Mouse (Mus musculus) c-Kit-positive CD71-negative TER-119-negative erythroid progenitor cells, embryonic 14.5 days (primary cell): ENCODE results near the gene Txn1.

ENCODE experiments used
- DNase-seq: peaks from one replicate; pipeline ENCODE4 v3.0.0-alpha.2; 2013; ENCODE audit warnings: low read depth

Gene Txn1

GRCm38 (mm10) chr4:57942892-57943291, 13.3 kb downstream of the Txn1 start:
- no peak for DNase-seq

- DNase-seq, result no peak
These were observed 15.6 kb downstream of the Txn1 start for GRCm38 (mm10) chr4:57940631-57941030.

GRCm38 (mm10) chr4:57937292-57937691, 18.9 kb downstream of the Txn1 start:
- DNase-seq, result no peak

- no peak for DNase-seq
These were observed 22.0 kb downstream of the Txn1 start for GRCm38 (mm10) chr4:57934181-57934580.

GRCm38 (mm10) chr4:57930559-57931170, 25.5 kb downstream of the Txn1 start:
- no peak for DNase-seq

- DNase-seq, result no peak
These were observed 28.6 kb downstream of the Txn1 start for GRCm38 (mm10) chr4:57927464-57928205.

GRCm38 (mm10) chr4:57924556-57925071, 31.6 kb downstream of the Txn1 start:
- DNase-seq, result no peak

- no peak for DNase-seq
These were observed 34.0 kb downstream of the Txn1 start for GRCm38 (mm10) chr4:57922171-57922570.

GRCm38 (mm10) chr4:57920522-57920921, 35.7 kb downstream of the Txn1 start:
- DNase-seq, result no peak

GRCm38 (mm10) chr4:57919494-57920423, 36.5 kb downstream of the Txn1 start:
- DNase-seq, result no peak

GRCm38 (mm10) chr4:57916711-57917110, 39.5 kb downstream of the Txn1 start:
- DNase-seq, result no peak

- DNase-seq, result no peak
These were observed 40.0 kb downstream of the Txn1 start, which contains the start of gene D630039A03Rik for GRCm38 (mm10) chr4:57916201-57916661. D630039A03Rik (minus strand) TSS chr4:57916297.

GRCm38 (mm10) chr4:57915216-57915965, 40.8 kb downstream of the Txn1 start:
- no peak for DNase-seq

GRCm38 (mm10) chr4:57914193-57915190, 41.7 kb downstream of the Txn1 start:
- DNase-seq, result no peak

- DNase-seq, result no peak
These were observed 43.2 kb downstream of the Txn1 start for GRCm38 (mm10) chr4:57913021-57913420.

- no peak for DNase-seq
These were observed 47.4 kb downstream of the Txn1 start for GRCm38 (mm10) chr4:57908860-57909259.

- no peak for DNase-seq
These were observed 49.5 kb downstream of the Txn1 start for GRCm38 (mm10) chr4:57906708-57907107.

- DNase-seq, result no peak
These were observed 51.6 kb downstream of the Txn1 start for GRCm38 (mm10) chr4:57904638-57905037.

- peak; percentile 50 for DNase-seq
These were observed 52.0 kb downstream of the Txn1 start for GRCm38 (mm10) chr4:57904211-57904610.

GRCm38 (mm10) chr4:57902619-57903018, 53.6 kb downstream of the Txn1 start:
- no peak for DNase-seq
